26 mouse cellular contexts compared by ENCODE assay signal in the genomic region with DNA sequence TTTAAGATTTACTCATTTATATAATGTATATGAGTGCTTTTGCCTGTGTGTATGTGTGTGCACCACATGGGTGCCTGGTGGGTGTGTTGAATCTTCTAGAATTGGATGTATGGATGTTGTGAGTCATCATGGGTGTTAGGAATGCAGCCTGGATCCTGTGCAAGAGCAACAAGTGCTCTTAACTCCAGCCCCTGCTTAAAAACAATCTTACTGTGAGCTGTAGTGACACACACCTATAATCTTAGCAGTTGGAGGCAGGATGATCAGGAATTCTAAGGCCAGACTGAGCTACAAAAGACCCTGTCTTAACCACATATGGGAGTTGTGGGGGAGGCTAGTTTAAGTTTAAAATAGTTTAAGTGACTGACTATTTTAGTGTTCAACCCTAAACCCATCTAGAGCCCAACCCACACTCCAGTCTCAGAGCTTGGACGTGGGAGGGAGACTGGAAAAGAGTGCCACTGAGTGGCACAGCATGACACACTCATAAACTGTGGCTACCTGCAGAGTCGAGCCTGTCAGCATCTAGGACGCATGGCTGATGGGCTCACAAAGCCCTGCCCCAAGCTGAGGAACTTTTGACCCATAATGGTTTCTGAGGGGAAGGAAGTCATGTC. TPM values are rescaled to one million over a fixed set of nuclear protein-coding genes. Genes with fewer than 3 reads are reported as not detected.
DNase-seq lines count a peak whose midpoint lies in the region; ATAC-seq and TF ChIP-seq lines count a peak whose summit lies in the region.
"Had no signal": no experiment of that assay in that cellular context is flagged by ENCODE, and none has a peak within 500 bp of the region (broad histone marks: within the 10 kb centered on the region; RNA-seq: fewer than 3 reads in every experiment).

No protein-coding gene starts in this region.

- no peak overlapping the region for H3K4me3 ChIP-seq in intestine, postnatal 0 days (ENCODE audit: low read depth, low read length)
- H3K4me3 ChIP-seq in intestine, embryonic 15.5 days (replicated peaks), result no peak overlapping the region
- no peak overlapping the region for H3K4me3 ChIP-seq in heart, embryonic 12.5 days
- H3K4me3 ChIP-seq: embryonic facial prominence, embryonic 12.5 days; erythroblast, embryonic 14.5 days; forebrain, embryonic 12.5 days; hindbrain, embryonic 10.5 days; midbrain, embryonic 13.5 days; neural tube, embryonic 12.5 days had no signal

- 90% methylated on average over 3 of the region's 3 CpGs for WGBS in intestine, postnatal 0 days
- 90% methylated on average over 3 of the region's 3 CpGs for WGBS in intestine, embryonic 15.5 days
- WGBS in heart, embryonic 12.5 days, result 67% methylated on average over 3 of the region's 3 CpGs

- ATAC-seq in intestine, postnatal 0 days, result no peak
- no peak for ATAC-seq in intestine, embryonic 15.5 days
- ATAC-seq in inflammation-experienced regulatory T-cells, adult 6 months, result no peak
- ATAC-seq in heart, embryonic 12.5 days (ENCODE audit: insufficient number of reproducible peaks, low FRiP score), result no peak
- ATAC-seq: hindbrain, embryonic 16.5 days; midbrain, embryonic 13.5 days had no signal

- H3K27me3 ChIP-seq in intestine, postnatal 0 days (replicated peaks; ENCODE audit: control insufficient read depth, insufficient read depth, low read length), result no peaks in the 10 kb centered on the region
- no peaks in the 10 kb centered on the region for H3K27me3 ChIP-seq in intestine, embryonic 15.5 days (replicated peaks)
- H3K27me3 ChIP-seq in heart, embryonic 12.5 days (replicated peaks), result no peaks in the 10 kb centered on the region
- H3K27me3 ChIP-seq: embryonic facial prominence, embryonic 12.5 days; forebrain, embryonic 12.5 days; midbrain, embryonic 13.5 days; neural tube, embryonic 12.5 days had no signal

- H3K9me3 ChIP-seq in intestine, postnatal 0 days (ENCODE audit: control insufficient read depth), result no peaks in the 10 kb centered on the region
- no peaks in the 10 kb centered on the region for H3K9me3 ChIP-seq in intestine, embryonic 15.5 days
- no peaks in the 10 kb centered on the region for H3K9me3 ChIP-seq in heart, embryonic 12.5 days (replicated peaks)
- H3K9me3 ChIP-seq: forebrain, embryonic 12.5 days; hindbrain, embryonic 10.5 days; midbrain, embryonic 13.5 days had no signal

- H3K4me2 ChIP-seq in intestine, postnatal 0 days (replicated peaks; ENCODE audit: low read depth), result no peak overlapping the region
- no peak overlapping the region for H3K4me2 ChIP-seq in intestine, embryonic 15.5 days (replicated peaks)
- no peak overlapping the region for H3K4me2 ChIP-seq in heart, embryonic 12.5 days
- H3K4me2 ChIP-seq: embryonic facial prominence, embryonic 12.5 days; forebrain, embryonic 12.5 days; heart, embryonic 11.5 days; midbrain, embryonic 13.5 days; neural tube, embryonic 12.5 days had no signal

- 0 out of 2 replicates have a peak overlapping the region, but pooled peaks have one; percentile 15 for H3K27ac ChIP-seq in intestine, postnatal 0 days (ENCODE audit: low read depth, low read length)
- no peak overlapping the region for H3K27ac ChIP-seq in intestine, embryonic 15.5 days
- no peak overlapping the region for H3K27ac ChIP-seq in heart, embryonic 12.5 days (ENCODE audit: poor library complexity, severe bottlenecking)
- H3K27ac ChIP-seq: embryonic facial prominence, embryonic 12.5 days; forebrain, embryonic 12.5 days; hindbrain, embryonic 10.5 days; midbrain, embryonic 13.5 days; neural tube, embryonic 12.5 days had no signal

- peaks cover 52% of the 10 kb centered on the region for H3K36me3 ChIP-seq in intestine, postnatal 0 days (ENCODE audit: control insufficient read depth, insufficient read depth)
- H3K36me3 ChIP-seq in intestine, embryonic 15.5 days, result peaks cover 6% of the 10 kb centered on the region
- H3K36me3 ChIP-seq in heart, embryonic 12.5 days, result peaks cover 52% of the 10 kb centered on the region

- no peak overlapping the region for H3K9ac ChIP-seq in intestine, postnatal 0 days (ENCODE audit: low read depth, low read length)
- no peak overlapping the region for H3K9ac ChIP-seq in intestine, embryonic 15.5 days
- no peak overlapping the region for H3K9ac ChIP-seq in heart, embryonic 12.5 days
- H3K9ac ChIP-seq: embryonic facial prominence, embryonic 12.5 days; forebrain, embryonic 12.5 days; midbrain, embryonic 13.5 days; neural tube, embryonic 12.5 days had no signal

- TF ChIP-seq CTCF in intestine, postnatal 0 days (IDR thresholded peaks at IDR 0.05; ENCODE audit: low read depth), result no peak

- peak; percentile 24 for DNase-seq in R1 (ENCODE audit: low read depth, low spot score)
- DNase-seq in frontal cortex, postnatal 36 days (ENCODE audit: low spot score in 2 of 2), result peak; percentile 46 to 78
- DNase-seq in right cerebral cortex, postnatal 10 days (ENCODE audit: low spot score in 2 of 2), result peak; percentile 21 to 41
- no peak for DNase-seq in T-cell, adult 2 months (ENCODE audit: low spot score)
- DNase-seq: adrenal gland, adult 2 months; cerebellum, adult 18-20 months; cerebellum, postnatal 14 days; gastrocnemius, postnatal 14 days; heart, adult 11 months; heart, postnatal 10 days; kidney, adult 11 months; lung, adult 18-20 months; retina, postnatal 1 day; thymus, postnatal 36 days had no signal

- H3K4me1 ChIP-seq in intestine, postnatal 0 days (replicated peaks; ENCODE audit: control insufficient read depth, insufficient read depth, low read length), result no peaks in the 10 kb centered on the region
- no peaks in the 10 kb centered on the region for H3K4me1 ChIP-seq in intestine, embryonic 15.5 days (replicated peaks)
- H3K4me1 ChIP-seq in heart, embryonic 12.5 days (replicated peaks), result 0 out of 2 replicates have a peak, but pooled peaks cover 2% of the 10 kb centered on the region
- H3K4me1 ChIP-seq: embryonic facial prominence, embryonic 12.5 days; forebrain, embryonic 12.5 days; hindbrain, embryonic 10.5 days; midbrain, embryonic 13.5 days; neural tube, embryonic 12.5 days had no signal

RNA-seq across cellular contexts. Expression of a gene that starts 35.5 kb away (rescaled TPM):
- polyA plus RNA-seq in intestine, postnatal 0 days (2015; fragmentation: Nextera tagmentation; extraction: Ambion mirVana), result 192 and 194 TPM in 2 replicates
- 200 and 237 TPM in 2 replicates for polyA plus RNA-seq in intestine, embryonic 15.5 days (2015; fragmentation: Nextera tagmentation; extraction: Ambion mirVana)
- polyA plus RNA-seq in inflammation-experienced regulatory T-cells, adult 6 months (2017; shearing (Covaris generic)), result 100 to 1,000 TPM in 2 of 3 experiments, 10 to 100 TPM in 1; 83.2 to 212 (median 169) TPM
- 283 and 290 TPM in 2 replicates for polyA plus RNA-seq in heart, embryonic 12.5 days (2016; fragmentation: Nextera tagmentation; extraction: Ambion mirVana)
